Mouse (Mus musculus) embryonic facial prominence, embryonic 15.5 days (tissue): Measurements from ENCODE around the gene Prmt9. TPM values are rescaled to one million over a fixed set of nuclear protein-coding genes. Genes with fewer than 3 reads are reported as not detected.
A peak's percentile ranks its signal among the peaks of the same experiment; 100 is the strongest.

ENCODE experiments used
- ATAC-seq: fragments of 200-750 bp; cut with Nextera tagmentation; 2 replicates; pipeline ENCODE4 v1.8.0; 2017; ENCODE audit warnings: low read depth, moderate TSS enrichment; ENCODE audit not compliant: insufficient number of reproducible peaks, low FRiP score, low TSS enrichment
- H3K27ac ChIP-seq: fragments of 300-500 bp; sonication (generic); replicated peaks from 2 replicates; pipeline ENCODE4 v1.5.1; 2015; ENCODE audit warnings: mild to moderate bottlenecking, inconsistent platforms
- H3K27me3 ChIP-seq: fragments of 300-500 bp; sonication (generic); 2 replicates; pipeline ENCODE4 v1.6.1; 2015; ENCODE audit warnings: inconsistent platforms
- H3K36me3 ChIP-seq: fragments of 300-500 bp; sonication (generic); 2 replicates; pipeline ENCODE4 v1.6.1; 2015; ENCODE audit warnings: mild to moderate bottlenecking, inconsistent platforms
- H3K4me1 ChIP-seq: fragments of 300-500 bp; sonication (generic); 2 replicates; pipeline ENCODE4 v1.6.1; 2015; ENCODE audit warnings: inconsistent platforms
- H3K4me2 ChIP-seq: fragments of 300-500 bp; sonication (generic); replicated peaks from 2 replicates; pipeline ENCODE4 v1.6.1; 2015; ENCODE audit warnings: mild to moderate bottlenecking, inconsistent platforms
- H3K4me3 ChIP-seq: fragments of 300-500 bp; sonication (generic); replicated peaks from 2 replicates; pipeline ENCODE4 v1.5.1; 2015; ENCODE audit warnings: mild to moderate bottlenecking, inconsistent platforms
- H3K9ac ChIP-seq: fragments of 300-500 bp; sonication (generic); 2 replicates; pipeline ENCODE4 v1.6.1; 2015; ENCODE audit warnings: inconsistent platforms
- H3K9me3 ChIP-seq: fragments of 300-500 bp; sonication (generic); replicated peaks from 2 replicates; pipeline ENCODE4 v1.6.1; 2016; ENCODE audit warnings: inconsistent platforms
- WGBS: fragments of 180-500 bp; shearing (Covaris S2); methylation state at CpG from one replicate; pipeline ENCODE4 v1.1.7; 2015; 5-methylcytosine and 5-hydroxymethylcytosine counted together
- polyA plus RNA-seq: library from polyadenylated mRNA; unstranded; fragments of >200 nt; fragmentation: Nextera tagmentation; extraction: Ambion mirVana; gene quantifications from 2 replicates; pipeline ENCODE4 v1.2.1, GENCODE M21; 2015

The Prmt9 gene
- polyA plus RNA-seq, 1 experiment from 2014 or later, result 20.3 TPM

- 3% methylated on average over 10 of the region's 10 CpGs for WGBS
- Histone ChIP-seq H3K36me3 (no peaks in the 10 kb centered on the region), H3K4me2 (peak overlapping the region; percentile 64), H3K27ac (peak overlapping the region; percentile 93; the same call in 1 of the 2 replicates), H3K27me3 (no peaks in the 10 kb centered on the region), H3K4me3 (peak overlapping the region; percentile 83), H3K9me3 (no peaks in the 10 kb centered on the region), H3K4me1 (peaks cover 54% of the 10 kb centered on the region), H3K9ac (peak overlapping the region; percentile 80)
- ATAC-seq, result no peak
These were observed 32.4 kb upstream of the Prmt9 start for GRCm38 (mm10) chr8:77516845-77517244.

GRCm38 (mm10) chr8:77517301-77518200 lies 31.6 kb upstream of the Prmt9 start, which contains the start of gene Arhgap10:
Arhgap10 (minus strand) TSS chr8:77517953.
- Histone ChIP-seq H3K4me1 (peaks cover 47% of the 10 kb centered on the region), H3K4me2 (peak within 1 kb of the TSS; percentile 64), H3K4me3 (peak within 1 kb of the TSS; percentile 83), H3K9ac (peak within 1 kb of the TSS; percentile 80), H3K27me3 (no peaks in the 10 kb centered on the region), H3K27ac (peak within 1 kb of the TSS; percentile 93), H3K36me3 (no peaks in the 10 kb centered on the region), H3K9me3 (no peaks in the 10 kb centered on the region)
- under 1% methylated on average over 63 of the region's 95 CpGs for WGBS
- peak; percentile 91 for ATAC-seq

- WGBS, result 2% methylated on average over 33 of the region's 33 CpGs
- H3K27ac ChIP-seq, result peak overlapping the region; percentile 82
- H3K27me3 ChIP-seq, result no peaks in the 10 kb centered on the region
- no peaks in the 10 kb centered on the region for H3K36me3 ChIP-seq
- H3K4me1 ChIP-seq, result peaks cover 38% of the 10 kb centered on the region
- H3K4me3 ChIP-seq, result peak overlapping the region; percentile 83
- ATAC-seq, result peak; percentile 20; the same call in 1 of the 2 replicates
- H3K9ac ChIP-seq, result peak overlapping the region; percentile 59
- H3K4me2 ChIP-seq, result peak overlapping the region; percentile 64
- no peaks in the 10 kb centered on the region for H3K9me3 ChIP-seq
These were observed 30.7 kb upstream of the Prmt9 start for GRCm38 (mm10) chr8:77518201-77519115.

GRCm38 (mm10) chr8:77520601-77521000 lies 28.6 kb upstream of the Prmt9 start:
- H3K4me1 ChIP-seq, result peaks cover 25% of the 10 kb centered on the region
- no peaks in the 10 kb centered on the region for H3K9me3 ChIP-seq
- 87% methylated on average over 4 of the region's 4 CpGs for WGBS
- no peak for ATAC-seq
- H3K4me3 ChIP-seq, result no peak overlapping the region
- H3K4me2 ChIP-seq, result no peak overlapping the region
- no peaks in the 10 kb centered on the region for H3K27me3 ChIP-seq
- H3K36me3 ChIP-seq, result no peaks in the 10 kb centered on the region
- no peak overlapping the region for H3K27ac ChIP-seq
- no peak overlapping the region for H3K9ac ChIP-seq

GRCm38 (mm10) chr8:77521028-77521785 lies 28.0 kb upstream of the Prmt9 start:
- WGBS, result 76% methylated on average over 8 of the region's 8 CpGs
- Histone ChIP-seq H3K27me3 (no peaks in the 10 kb centered on the region), H3K27ac (no peak overlapping the region), H3K4me2 (no peak overlapping the region), H3K9me3 (no peaks in the 10 kb centered on the region), H3K4me1 (peaks cover 22% of the 10 kb centered on the region), H3K9ac (no peak overlapping the region), H3K36me3 (no peaks in the 10 kb centered on the region), H3K4me3 (no peak overlapping the region)
- ATAC-seq, result no peak

GRCm38 (mm10) chr8:77522984-77523383 lies 26.2 kb upstream of the Prmt9 start:
- Histone ChIP-seq H3K27me3 (no peaks in the 10 kb centered on the region), H3K4me3 (no peak overlapping the region), H3K4me2 (no peak overlapping the region), H3K9me3 (no peaks in the 10 kb centered on the region), H3K9ac (no peak overlapping the region), H3K27ac (no peak overlapping the region), H3K36me3 (no peaks in the 10 kb centered on the region), H3K4me1 (peaks cover 14% of the 10 kb centered on the region)
- no peak for ATAC-seq
- 86% methylated on average over 8 of the region's 8 CpGs for WGBS

- peaks cover 5% of the 10 kb centered on the region; the same call in 1 of the 2 replicates for H3K4me1 ChIP-seq
- H3K36me3 ChIP-seq, result no peaks in the 10 kb centered on the region
- no peaks in the 10 kb centered on the region for H3K9me3 ChIP-seq
- no peak overlapping the region for H3K4me2 ChIP-seq
- no peak overlapping the region for H3K9ac ChIP-seq
- 84% methylated on average over 14 of the region's 14 CpGs for WGBS
- H3K27ac ChIP-seq, result no peak overlapping the region
- ATAC-seq, result no peak
- H3K27me3 ChIP-seq, result no peaks in the 10 kb centered on the region
- no peak overlapping the region for H3K4me3 ChIP-seq
These were observed 25.1 kb upstream of the Prmt9 start for GRCm38 (mm10) chr8:77524018-77524615.

GRCm38 (mm10) chr8:77524906-77525305 lies 24.3 kb upstream of the Prmt9 start:
- Histone ChIP-seq H3K4me1 (0 out of 2 replicates have a peak, but pooled peaks cover 3% of the 10 kb centered on the region), H3K4me3 (no peak overlapping the region), H3K9ac (no peak overlapping the region), H3K36me3 (no peaks in the 10 kb centered on the region), H3K27ac (no peak overlapping the region), H3K9me3 (no peaks in the 10 kb centered on the region), H3K4me2 (no peak overlapping the region), H3K27me3 (no peaks in the 10 kb centered on the region)
- no peak for ATAC-seq
- WGBS, result 97% methylated on average over 2 of the region's 2 CpGs

- no peak for ATAC-seq
- Histone ChIP-seq H3K36me3 (no peaks in the 10 kb centered on the region), H3K4me1 (0 out of 2 replicates have a peak, but pooled peaks cover 3% of the 10 kb centered on the region), H3K9me3 (no peaks in the 10 kb centered on the region), H3K27me3 (no peaks in the 10 kb centered on the region), H3K4me3 (no peak overlapping the region), H3K27ac (no peak overlapping the region), H3K9ac (no peak overlapping the region), H3K4me2 (no peak overlapping the region)
- WGBS, result 51% methylated on average over 8 of the region's 8 CpGs
These were observed 23.1 kb upstream of the Prmt9 start for GRCm38 (mm10) chr8:77526130-77526529.

- WGBS, result 63% methylated on average over 8 of the region's 8 CpGs
These were observed 14.7 kb upstream of the Prmt9 start for GRCm38 (mm10) chr8:77534358-77534992.

More at GRCm38 (mm10) chr8:77534358-77534992, 14.7 kb upstream of the Prmt9 start:
- Histone ChIP-seq H3K4me3 (no peak overlapping the region), H3K36me3 (no peaks in the 10 kb centered on the region), H3K4me1 (no peaks in the 10 kb centered on the region), H3K27me3 (no peaks in the 10 kb centered on the region), H3K27ac (no peak overlapping the region), H3K9me3 (no peaks in the 10 kb centered on the region), H3K9ac (no peak overlapping the region), H3K4me2 (no peak overlapping the region)
- no peak for ATAC-seq
